Mouse (Mus musculus): ENCODE results near the gene Rgs7. TPM values are rescaled to one million over a fixed set of nuclear protein-coding genes. Genes with fewer than 3 reads are reported as not detected.

The Rgs7 gene
- total and polyA plus RNA-seq, 3 experiments: not detected

DNA sequence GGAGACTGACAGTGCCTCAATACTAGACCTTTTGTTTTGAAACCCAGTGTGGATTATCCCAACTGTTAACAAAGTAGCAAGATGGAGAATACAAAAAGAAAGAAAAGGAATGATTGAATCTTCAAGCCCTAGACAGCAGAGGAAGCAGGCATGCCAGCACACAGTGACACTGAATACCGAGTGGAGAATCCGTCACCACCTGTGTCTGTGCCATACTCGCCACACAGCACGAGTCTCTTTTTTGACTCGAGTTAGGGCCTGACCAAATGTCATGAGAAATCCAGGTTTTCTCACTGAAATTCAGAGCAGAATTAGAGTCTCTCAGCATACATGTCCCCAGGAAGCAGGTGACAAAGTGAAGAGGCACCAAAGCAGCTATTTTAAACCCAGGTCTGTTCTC, 250.2 kb downstream of the Rgs7 start:
- Histone ChIP-seq H3K27me3 (ENCODE audit: control insufficient read depth in 1 of 2, insufficient read depth in 2 of 2, low read length in 2 of 2) (no peaks in the 10 kb centered on the region), H3K9ac (ENCODE audit: control insufficient read depth, low read depth, low read length, poor library complexity, severe bottlenecking) (no peak overlapping the region), H3K79me2 (ENCODE audit: control insufficient read depth, insufficient read depth, low read length, poor library complexity) (no peaks in the 10 kb centered on the region), H3K27ac (ENCODE audit: control insufficient read depth, low read depth, low read length) (no peak overlapping the region), H3K4me3 (ENCODE audit: control insufficient read depth in 1 of 2, insufficient read depth in 1 of 2, low read depth in 2 of 2, low read length in 2 of 2) (no peak overlapping the region), H3K4me1 (ENCODE audit: control insufficient read depth in 1 of 2, insufficient read depth in 2 of 2, low read length in 2 of 2) (no peaks in the 10 kb centered on the region), H3K9me3 (replicated peaks; ENCODE audit: insufficient read depth, low read length) (no peaks in the 10 kb centered on the region), H3K36me3 (ENCODE audit: control insufficient read depth in 1 of 2, insufficient read depth in 2 of 2, low read length in 2 of 2) (no peaks in the 10 kb centered on the region)
- TF ChIP-seq NRF1 (IDR thresholded peaks at IDR 0.05; ENCODE audit: insufficient read depth, low read depth, low read length, poor library complexity, severe bottlenecking): no peak
- no peak for TF ChIP-seq ZNF384 (IDR thresholded peaks at IDR 0.05; ENCODE audit: low read depth, low read length)
- TF ChIP-seq ZC3H11A (IDR thresholded peaks at IDR 0.05; ENCODE audit: low read depth, low read length): no peak
- TF ChIP-seq USF1 (IDR thresholded peaks at IDR 0.05; ENCODE audit: low read depth, low read length): no peak
- TF ChIP-seq POLR2AphosphoS5 (IDR thresholded peaks at IDR 0.05; ENCODE audit: borderline replicate concordance, low read depth, low read length): no peak
- no peak for TF ChIP-seq MAZ (IDR thresholded peaks at IDR 0.05; ENCODE audit: low read depth, low read length)
- TF ChIP-seq CHD1 (IDR thresholded peaks at IDR 0.05; ENCODE audit: low read depth, low read length): no peak
- TF ChIP-seq GATA1 (IDR thresholded peaks at IDR 0.05; ENCODE audit: low read depth, low read length): no peak
- TF ChIP-seq MAX (IDR thresholded peaks at IDR 0.05; ENCODE audit: low read length): no peak
- no peak for TF ChIP-seq CHD2 (IDR thresholded peaks at IDR 0.05; ENCODE audit: low read length)
- no peak for DNase-seq (ENCODE audit: low read depth, low spot score)

- Histone ChIP-seq H3K27me3 (ENCODE audit: control insufficient read depth in 1 of 2, insufficient read depth in 2 of 2, low read length in 2 of 2) (no peaks in the 10 kb centered on the region), H3K79me2 (ENCODE audit: control insufficient read depth, insufficient read depth, low read length, poor library complexity) (no peaks in the 10 kb centered on the region), H3K36me3 (ENCODE audit: control insufficient read depth in 1 of 2, insufficient read depth in 2 of 2, low read length in 2 of 2) (no peaks in the 10 kb centered on the region), H3K27ac (ENCODE audit: control insufficient read depth, low read depth, low read length) (no peak overlapping the region), H3K4me1 (ENCODE audit: control insufficient read depth in 1 of 2, insufficient read depth in 2 of 2, low read length in 2 of 2) (no peaks in the 10 kb centered on the region), H3K9ac (ENCODE audit: control insufficient read depth, low read depth, low read length, poor library complexity, severe bottlenecking) (no peak overlapping the region), H3K9me3 (replicated peaks; ENCODE audit: insufficient read depth, low read length) (no peaks in the 10 kb centered on the region), H3K4me3 (ENCODE audit: control insufficient read depth in 1 of 2, insufficient read depth in 1 of 2, low read depth in 2 of 2, low read length in 2 of 2) (no peak overlapping the region)
- TF ChIP-seq ETS1 (IDR thresholded peaks at IDR 0.05; ENCODE audit: low read depth, low read length) (no peak), TBP (IDR thresholded peaks at IDR 0.05; ENCODE audit: low read depth, low read length) (no peak), UBTF (IDR thresholded peaks at IDR 0.05; ENCODE audit: borderline replicate concordance, insufficient read depth, low read depth, low read length) (no peak), MAZ (IDR thresholded peaks at IDR 0.05; ENCODE audit: low read depth, low read length) (no peak), BHLHE40 (IDR thresholded peaks at IDR 0.05; ENCODE audit: borderline replicate concordance, low read depth, low read length) (no peak), NELFE (IDR thresholded peaks at IDR 0.05; ENCODE audit: low read depth, low read length) (no peak), SMC3 (IDR thresholded peaks at IDR 0.05; ENCODE audit: low read depth, low read length) (no peak), GABPA (IDR thresholded peaks at IDR 0.05; ENCODE audit: low read depth, low read length) (no peak), CHD1 (IDR thresholded peaks at IDR 0.05; ENCODE audit: low read depth, low read length) (no peak)
- no peak for DNase-seq (ENCODE audit: low read depth, low spot score)
These were observed 252.2 kb downstream of the Rgs7 start for GRCm38 (mm10) chr1:175240137-175240536.

All from MEL (cell line).